Mouse (Mus musculus): ENCODE results near the gene Caln1. TPM values are rescaled to one million over a fixed set of nuclear protein-coding genes. Genes with fewer than 3 reads are reported as not detected.
A peak's percentile ranks its signal among the peaks of the same experiment; 100 is the strongest.

Gene Caln1
- polyA plus RNA-seq, 1 experiment from 2014 or later: 2.5 TPM

DNA sequence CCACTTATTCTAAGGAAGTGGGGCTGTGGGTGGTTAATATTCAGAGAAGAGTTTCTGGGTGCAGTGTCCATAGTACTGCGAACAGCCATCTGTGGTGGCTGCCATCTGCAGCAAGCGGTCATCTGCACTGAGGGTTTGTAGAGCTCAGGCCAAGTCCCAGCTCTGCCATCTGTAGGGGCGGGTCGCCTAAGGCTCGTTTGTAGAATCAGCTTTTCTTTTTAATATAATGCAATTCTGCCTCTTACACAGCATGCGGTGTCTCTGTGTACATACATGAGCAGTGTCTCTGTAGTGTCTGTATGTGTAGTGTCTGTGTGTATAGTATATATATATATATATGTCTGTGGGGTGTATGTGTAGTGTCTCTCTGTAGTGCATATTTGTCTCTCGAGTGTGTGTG, 35.7 kb upstream of the Caln1 start:
- no peak overlapping the region for H3K9ac ChIP-seq (ENCODE audit: low read length)

DNA sequence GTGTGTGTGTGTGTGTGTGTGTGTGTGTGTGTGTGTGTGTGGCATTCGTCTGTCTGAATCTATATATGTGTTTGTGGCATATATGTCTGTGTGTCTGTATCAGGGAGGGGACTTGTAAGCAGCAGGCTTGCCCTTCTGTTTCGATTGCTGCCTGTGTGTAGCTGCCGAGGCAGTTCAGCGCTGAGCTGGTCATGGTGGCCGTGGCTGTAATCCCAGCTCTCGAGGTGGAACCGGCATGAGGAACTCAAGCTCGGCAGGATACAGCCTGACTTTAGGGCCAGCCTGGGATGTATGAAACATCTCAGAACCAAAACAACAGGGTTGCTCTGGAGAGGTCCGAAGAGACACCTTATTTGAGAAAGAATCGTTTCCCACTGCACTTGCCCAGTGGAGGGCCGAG, 35.3 kb upstream of the Caln1 start:
- DNase-seq (ENCODE audit: low spot score): no peak
- peaks cover 26% of the 10 kb centered on the region for H3K36me3 ChIP-seq (ENCODE audit: control insufficient read depth, insufficient read depth, low read length)
- WGBS: 89% methylated on average over 11 of the region's 11 CpGs
- no peak for ATAC-seq
- H3K27me3 ChIP-seq (replicated peaks; ENCODE audit: control insufficient read depth, insufficient read depth, low read length): no peaks in the 10 kb centered on the region
- peaks cover 8% of the 10 kb centered on the region; the same call in 1 of the 2 replicates for H3K4me1 ChIP-seq (ENCODE audit: control insufficient read depth, insufficient read depth, low read length)
- 0 out of 2 replicates have a peak overlapping the region, but pooled peaks have one; percentile 21 for H3K27ac ChIP-seq (ENCODE audit: low read depth, low read length)
- no peak overlapping the region for H3K9ac ChIP-seq (ENCODE audit: low read length)
- H3K4me3 ChIP-seq (ENCODE audit: low read depth, low read length): no peak overlapping the region
- no peaks in the 10 kb centered on the region for H3K9me3 ChIP-seq (replicated peaks; ENCODE audit: control insufficient read depth, low read length)
- no peak overlapping the region for H3K4me2 ChIP-seq (ENCODE audit: low read length)

More for the DNA sequence above, 35.7 kb upstream of the Caln1 start:
- no peak overlapping the region for H3K4me3 ChIP-seq (ENCODE audit: low read depth, low read length)
- H3K27ac ChIP-seq (ENCODE audit: low read depth, low read length): 0 out of 2 replicates have a peak overlapping the region, but pooled peaks have one; percentile 21
- DNase-seq (ENCODE audit: low spot score): peak; percentile 23
- peaks cover 26% of the 10 kb centered on the region for H3K36me3 ChIP-seq (ENCODE audit: control insufficient read depth, insufficient read depth, low read length)
- 77% methylated on average over 7 of the region's 7 CpGs for WGBS
- H3K4me2 ChIP-seq (ENCODE audit: low read length): no peak overlapping the region
- no peaks in the 10 kb centered on the region for H3K9me3 ChIP-seq (replicated peaks; ENCODE audit: control insufficient read depth, low read length)
- peaks cover 8% of the 10 kb centered on the region; the same call in 1 of the 2 replicates for H3K4me1 ChIP-seq (ENCODE audit: control insufficient read depth, insufficient read depth, low read length)
- ATAC-seq: peak; percentile 70; the same call in 1 of the 2 replicates
- H3K27me3 ChIP-seq (replicated peaks; ENCODE audit: control insufficient read depth, insufficient read depth, low read length): no peaks in the 10 kb centered on the region

DNA sequence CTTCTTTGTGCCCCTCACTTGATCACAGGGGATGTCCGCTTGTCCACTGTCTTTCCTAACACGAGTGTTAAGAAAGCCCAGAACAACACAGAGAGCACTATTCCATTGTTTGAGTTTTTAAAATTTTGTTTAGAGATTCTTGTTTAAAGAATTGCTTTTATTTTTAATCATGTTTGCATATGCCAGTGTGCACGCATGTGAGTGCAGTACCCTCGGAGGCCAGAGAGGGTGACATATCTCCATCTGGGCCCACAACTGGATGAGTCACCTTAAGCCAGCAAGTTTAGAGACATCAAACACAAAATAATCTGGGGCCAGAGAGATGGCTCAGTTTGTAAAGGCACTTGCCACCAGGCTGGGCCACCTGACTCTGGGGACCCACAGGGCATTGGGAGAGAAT, 33.8 kb upstream of the Caln1 start:
- Histone ChIP-seq H3K9ac (ENCODE audit: low read length) (no peak overlapping the region), H3K27ac (ENCODE audit: low read depth, low read length) (no peak overlapping the region), H3K4me1 (ENCODE audit: control insufficient read depth, insufficient read depth, low read length) (peaks cover 8% of the 10 kb centered on the region; the same call in 1 of the 2 replicates), H3K9me3 (replicated peaks; ENCODE audit: control insufficient read depth, low read length) (no peaks in the 10 kb centered on the region), H3K4me2 (ENCODE audit: low read length) (no peak overlapping the region), H3K27me3 (replicated peaks; ENCODE audit: control insufficient read depth, insufficient read depth, low read length) (no peaks in the 10 kb centered on the region), H3K4me3 (ENCODE audit: low read depth, low read length) (no peak overlapping the region), H3K36me3 (ENCODE audit: control insufficient read depth, insufficient read depth, low read length) (peaks cover 27% of the 10 kb centered on the region)
- WGBS: 98% methylated on average over 4 of the region's 4 CpGs
- ATAC-seq (no peak), DNase-seq (ENCODE audit: low spot score) (no peak)

DNA sequence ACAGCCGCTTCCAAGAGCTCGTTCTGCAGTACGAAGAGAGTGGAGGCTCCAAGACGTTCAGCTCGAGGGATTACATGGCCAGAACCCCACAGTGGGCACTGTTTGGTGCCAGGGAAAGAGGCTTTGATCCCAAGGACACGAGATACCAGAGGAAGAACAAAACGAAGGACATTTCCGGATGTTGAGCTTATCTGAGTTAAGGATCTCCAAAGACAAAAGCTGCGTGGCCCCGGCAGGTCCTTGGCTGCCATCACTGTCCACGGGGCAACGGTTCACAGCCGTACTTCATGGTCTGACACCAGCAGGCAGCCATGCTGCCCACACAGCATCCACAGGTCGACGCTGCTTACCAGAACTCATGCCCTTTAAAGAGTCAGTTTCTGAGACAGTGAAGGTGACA, 28.6 kb upstream of the Caln1 start:
- Histone ChIP-seq H3K27me3 (replicated peaks; ENCODE audit: control insufficient read depth, insufficient read depth, low read length) (no peaks in the 10 kb centered on the region), H3K9me3 (replicated peaks; ENCODE audit: control insufficient read depth, low read length) (no peaks in the 10 kb centered on the region), H3K4me1 (ENCODE audit: control insufficient read depth, insufficient read depth, low read length) (no peaks in the 10 kb centered on the region), H3K27ac (ENCODE audit: low read depth, low read length) (no peak overlapping the region), H3K9ac (ENCODE audit: low read length) (no peak overlapping the region), H3K4me2 (ENCODE audit: low read length) (no peak overlapping the region), H3K4me3 (ENCODE audit: low read depth, low read length) (no peak overlapping the region), H3K36me3 (ENCODE audit: control insufficient read depth, insufficient read depth, low read length) (peaks cover 35% of the 10 kb centered on the region)
- ATAC-seq: no peak
- 93% methylated on average over 15 of the region's 15 CpGs for WGBS
- no peak for DNase-seq (ENCODE audit: low spot score)

DNA sequence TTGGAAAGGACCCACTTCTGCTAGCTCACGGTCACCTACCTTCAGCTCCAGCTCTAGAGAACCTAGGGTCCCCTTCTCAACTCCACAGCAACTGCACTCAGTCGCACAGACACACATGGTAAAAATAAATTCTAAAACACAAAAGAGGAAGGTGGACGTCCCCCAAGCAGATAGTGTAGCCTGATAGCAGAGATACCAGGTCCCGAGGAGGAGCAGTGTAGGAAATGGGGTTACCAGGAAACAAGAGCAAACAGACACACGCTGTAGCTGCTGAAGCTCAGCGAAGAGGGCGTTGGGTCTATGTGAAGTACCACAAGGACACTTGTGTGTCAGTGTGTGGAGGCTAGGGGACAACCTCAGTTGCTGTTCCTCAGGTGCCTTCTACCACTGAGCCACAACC, 24.3 kb upstream of the Caln1 start:
- Histone ChIP-seq H3K36me3 (ENCODE audit: control insufficient read depth, insufficient read depth, low read length) (peaks cover 15% of the 10 kb centered on the region; the same call in 1 of the 2 replicates), H3K4me3 (ENCODE audit: low read depth, low read length) (no peak overlapping the region), H3K9me3 (replicated peaks; ENCODE audit: control insufficient read depth, low read length) (no peaks in the 10 kb centered on the region), H3K4me2 (ENCODE audit: low read length) (no peak overlapping the region), H3K27ac (ENCODE audit: low read depth, low read length) (no peak overlapping the region), H3K9ac (ENCODE audit: low read length) (no peak overlapping the region), H3K27me3 (replicated peaks; ENCODE audit: control insufficient read depth, insufficient read depth, low read length) (no peaks in the 10 kb centered on the region), H3K4me1 (ENCODE audit: control insufficient read depth, insufficient read depth, low read length) (no peaks in the 10 kb centered on the region)
- no peak for ATAC-seq
- WGBS: 94% methylated on average over 7 of the region's 7 CpGs
- DNase-seq (ENCODE audit: low spot score): no peak

DNA sequence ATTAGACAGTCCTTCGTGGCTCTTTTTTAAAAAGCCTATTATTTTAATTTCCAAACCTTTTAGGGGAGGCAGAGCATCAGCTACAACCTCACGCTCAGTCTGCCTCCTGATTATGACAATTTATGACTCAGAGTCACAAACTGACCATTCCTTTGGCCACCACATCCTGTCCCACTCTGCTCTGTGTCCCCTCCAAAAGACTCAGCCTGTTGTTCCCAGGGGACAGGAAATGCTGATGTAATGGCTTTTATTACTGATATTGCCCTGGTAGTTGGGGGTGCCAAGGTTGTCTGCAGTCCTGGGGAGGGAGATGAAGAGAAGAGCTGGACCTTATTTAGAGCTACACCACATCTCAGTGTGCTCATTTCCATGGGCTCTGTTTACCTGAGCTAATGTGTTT, 23.4 kb upstream of the Caln1 start:
- Histone ChIP-seq H3K4me1 (ENCODE audit: control insufficient read depth, insufficient read depth, low read length) (no peaks in the 10 kb centered on the region), H3K9me3 (replicated peaks; ENCODE audit: control insufficient read depth, low read length) (no peaks in the 10 kb centered on the region), H3K4me3 (ENCODE audit: low read depth, low read length) (no peak overlapping the region), H3K9ac (ENCODE audit: low read length) (no peak overlapping the region), H3K4me2 (ENCODE audit: low read length) (no peak overlapping the region), H3K27me3 (replicated peaks; ENCODE audit: control insufficient read depth, insufficient read depth, low read length) (no peaks in the 10 kb centered on the region), H3K36me3 (ENCODE audit: control insufficient read depth, insufficient read depth, low read length) (peaks cover 11% of the 10 kb centered on the region; the same call in 1 of the 2 replicates), H3K27ac (ENCODE audit: low read depth, low read length) (no peak overlapping the region)
- DNase-seq (ENCODE audit: low spot score): no peak
- 88% methylated on average over 2 of the region's 2 CpGs for WGBS
- ATAC-seq: no peak

DNA sequence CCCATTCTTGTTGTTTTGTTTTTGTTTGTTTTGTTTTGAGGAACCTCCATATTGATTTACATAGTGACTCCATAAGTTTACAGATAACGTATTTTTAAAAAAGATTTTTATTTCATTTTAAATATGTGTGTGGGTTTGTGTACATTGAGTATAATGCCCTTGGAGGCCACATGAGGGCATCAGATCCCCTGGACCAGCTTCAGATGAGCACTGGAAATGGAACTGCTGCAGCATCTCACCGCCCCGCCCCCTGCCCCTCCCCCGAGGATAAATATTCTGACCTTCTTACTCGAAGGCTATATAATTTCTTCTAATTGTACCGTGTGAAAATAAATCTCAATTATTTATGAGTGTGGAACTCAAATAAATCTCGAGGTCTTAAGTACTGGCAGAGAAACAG, 14.0 kb upstream of the Caln1 start:
- ATAC-seq: no peak
- no peak overlapping the region for H3K4me2 ChIP-seq (ENCODE audit: low read length)
- DNase-seq (ENCODE audit: low spot score): no peak
- no peaks in the 10 kb centered on the region for H3K27me3 ChIP-seq (replicated peaks; ENCODE audit: control insufficient read depth, insufficient read depth, low read length)
- no peaks in the 10 kb centered on the region for H3K36me3 ChIP-seq (ENCODE audit: control insufficient read depth, insufficient read depth, low read length)
- H3K9me3 ChIP-seq (replicated peaks; ENCODE audit: control insufficient read depth, low read length): no peaks in the 10 kb centered on the region
- no peak overlapping the region for H3K27ac ChIP-seq (ENCODE audit: low read depth, low read length)
- H3K4me1 ChIP-seq (ENCODE audit: control insufficient read depth, insufficient read depth, low read length): no peaks in the 10 kb centered on the region
- H3K4me3 ChIP-seq (ENCODE audit: low read depth, low read length): no peak overlapping the region
- WGBS: 62% methylated on average over 7 of the region's 7 CpGs
- H3K9ac ChIP-seq (ENCODE audit: low read length): no peak overlapping the region

DNA sequence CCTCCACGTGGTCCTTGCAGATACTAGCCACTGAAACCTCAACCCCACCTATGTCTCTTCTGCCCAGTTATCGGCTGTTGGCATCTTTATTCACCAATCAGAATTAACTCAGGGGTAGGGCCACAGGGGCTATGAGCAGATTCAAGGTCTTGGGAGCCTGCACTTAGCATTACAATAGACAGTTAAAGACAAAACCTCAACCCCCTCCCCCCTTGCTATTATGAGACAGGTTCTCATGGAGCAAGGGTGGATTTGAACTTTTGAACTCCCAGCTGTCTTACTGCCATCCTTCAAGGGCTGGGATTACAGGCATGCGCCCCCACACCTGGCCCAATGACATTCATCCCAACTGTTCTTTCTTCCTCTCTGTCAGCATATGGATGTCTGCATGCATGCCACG, 6.1 kb upstream of the Caln1 start:
- no peak overlapping the region for H3K4me3 ChIP-seq (ENCODE audit: low read depth, low read length)
- H3K9ac ChIP-seq (ENCODE audit: low read length): no peak overlapping the region
- ATAC-seq: no peak
- H3K36me3 ChIP-seq (ENCODE audit: control insufficient read depth, insufficient read depth, low read length): no peaks in the 10 kb centered on the region
- DNase-seq (ENCODE audit: low spot score): no peak
- H3K27ac ChIP-seq (ENCODE audit: low read depth, low read length): no peak overlapping the region
- no peak overlapping the region for H3K4me2 ChIP-seq (ENCODE audit: low read length)
- H3K27me3 ChIP-seq (replicated peaks; ENCODE audit: control insufficient read depth, insufficient read depth, low read length): no peaks in the 10 kb centered on the region
- no peaks in the 10 kb centered on the region for H3K4me1 ChIP-seq (ENCODE audit: control insufficient read depth, insufficient read depth, low read length)
- WGBS: 64% methylated on average over 4 of the region's 4 CpGs
- H3K9me3 ChIP-seq (replicated peaks; ENCODE audit: control insufficient read depth, low read length): no peaks in the 10 kb centered on the region

DNA sequence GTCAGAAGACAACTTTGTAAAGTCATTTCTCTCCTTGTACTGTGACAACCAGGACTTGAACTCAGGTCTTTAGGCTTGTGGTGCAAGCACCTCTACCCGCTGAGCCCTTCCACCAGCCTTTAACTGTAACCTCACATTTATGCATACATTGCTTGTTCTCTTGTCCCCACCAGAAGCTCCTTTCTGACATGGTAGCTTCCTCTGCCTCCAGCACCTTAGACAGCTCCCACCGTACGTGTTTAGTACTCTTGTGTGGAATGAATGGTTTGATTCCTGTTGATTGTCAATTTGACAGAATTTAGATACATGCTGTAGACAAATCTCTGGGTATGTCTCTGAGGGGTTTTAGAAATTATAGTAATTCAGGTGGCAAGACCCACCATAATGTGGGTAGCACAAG, 5.5 kb upstream of the Caln1 start:
- WGBS: 51% methylated on average over 3 of the region's 3 CpGs
- H3K4me1 ChIP-seq (ENCODE audit: control insufficient read depth, insufficient read depth, low read length): no peaks in the 10 kb centered on the region
- no peak overlapping the region for H3K4me2 ChIP-seq (ENCODE audit: low read length)
- no peak overlapping the region for H3K4me3 ChIP-seq (ENCODE audit: low read depth, low read length)
- no peaks in the 10 kb centered on the region for H3K9me3 ChIP-seq (replicated peaks; ENCODE audit: control insufficient read depth, low read length)
- no peak overlapping the region for H3K9ac ChIP-seq (ENCODE audit: low read length)
- H3K36me3 ChIP-seq (ENCODE audit: control insufficient read depth, insufficient read depth, low read length): no peaks in the 10 kb centered on the region
- DNase-seq (ENCODE audit: low spot score): no peak
- H3K27me3 ChIP-seq (replicated peaks; ENCODE audit: control insufficient read depth, insufficient read depth, low read length): no peaks in the 10 kb centered on the region
- H3K27ac ChIP-seq (ENCODE audit: low read depth, low read length): no peak overlapping the region
- no peak for ATAC-seq
